Mouse (Mus musculus): ENCODE data around the gene Olfr141.

Olfr141 gene

DNA sequence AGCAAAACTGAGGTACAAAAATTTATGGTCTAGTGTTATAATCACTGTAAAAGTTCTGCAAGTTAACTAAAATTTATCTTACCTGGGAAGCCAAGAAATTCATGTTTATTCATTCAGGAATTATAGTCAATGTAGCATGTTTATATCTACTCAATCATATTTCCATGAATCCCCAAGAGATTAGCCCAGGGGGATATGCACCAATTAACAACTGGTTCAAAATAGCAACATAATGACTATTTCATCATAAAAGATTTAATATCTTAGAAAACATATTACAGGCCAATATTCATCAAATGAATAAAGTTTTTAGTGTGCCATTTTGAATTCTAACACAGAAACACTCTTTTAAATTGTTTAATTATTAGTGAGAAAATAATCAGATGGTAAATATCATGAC, at the start of gene Olfr141:
TSS of gene Olfr141 (minus strand) at position 101 of the 400 bp plus-strand sequence.
- ChIA-PET CTCF (no interaction called here), POLR2A (no interaction called here)

DNA sequence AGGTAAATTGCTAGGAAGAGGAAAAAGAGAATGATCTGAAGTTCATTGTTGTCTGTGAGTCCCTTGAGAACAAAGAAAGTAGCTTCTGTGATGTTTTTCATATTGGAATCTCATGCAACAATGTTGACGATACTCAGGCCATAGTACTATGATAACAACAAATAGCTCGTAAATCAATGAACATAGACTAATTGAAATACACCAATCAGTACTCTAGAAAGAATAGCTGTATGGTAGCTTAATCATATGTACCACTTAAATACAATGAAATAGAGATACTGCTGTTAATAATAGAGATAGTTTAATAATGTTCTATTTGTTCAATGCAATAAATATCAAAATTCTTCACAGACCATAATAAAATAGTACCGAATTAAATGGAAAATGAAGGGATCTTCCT, 41.8 kb upstream of the Olfr141 start, which contains the start of gene Olfr1095:
TSS of gene Olfr1095 (minus strand) at position 101 of the 400 bp plus-strand sequence.
- POLR2A ChIA-PET, result no interaction called here
- CTCF ChIA-PET, result interaction anchor here in 1 of 4 experiments (0.5 kb wide), 1 partner anchor 105 kb away, joined by 3 read pairs; no protein-coding TSS in a partner anchor

DNA sequence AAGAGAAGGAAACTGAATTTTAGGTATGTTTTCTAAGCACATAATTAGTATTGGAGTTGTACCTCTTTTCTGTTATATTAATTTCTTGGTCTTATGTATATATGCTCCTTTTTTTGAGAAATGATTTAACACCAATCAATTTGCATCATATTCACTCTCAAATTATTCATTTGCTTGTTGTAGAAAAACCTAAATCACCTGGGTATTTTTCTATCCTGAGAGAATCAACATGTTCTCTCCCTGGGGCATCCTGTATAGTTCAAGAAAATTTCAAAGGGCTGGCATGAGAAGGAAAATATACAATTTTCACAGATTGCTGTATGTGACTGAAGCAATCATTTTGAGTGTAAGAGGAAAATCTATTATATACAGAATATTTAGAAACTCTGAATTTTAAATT, 14.5 kb upstream of the Olfr141 start, which contains the start of gene Olfr1094:
TSS of gene Olfr1094 (plus strand) at position 301 of the 400 bp plus-strand sequence.
- ChIA-PET POLR2A (no interaction called here), CTCF (no interaction called here)

DNA sequence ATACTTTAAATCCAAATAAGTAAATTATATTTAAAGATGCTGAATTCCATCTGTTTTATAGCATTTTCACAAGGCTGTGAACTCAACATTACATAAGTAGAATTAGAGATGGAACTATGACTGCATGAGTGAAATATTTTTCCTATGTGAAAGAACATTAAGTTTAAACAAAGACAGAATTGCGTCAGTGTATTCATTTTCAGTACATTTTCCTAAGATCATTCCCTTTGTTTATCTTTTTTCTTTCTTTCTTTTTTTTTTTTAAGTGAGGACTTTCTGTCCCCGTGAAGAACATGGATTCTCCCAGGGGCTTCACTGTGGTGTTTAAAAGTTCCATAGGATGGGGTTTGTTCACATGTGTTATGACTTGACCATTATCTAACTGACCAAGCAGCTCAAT, 27.6 kb downstream of the Olfr141 start, which contains the start of gene Olfr1093:
TSS of gene Olfr1093 (plus strand) at position 301 of the 400 bp plus-strand sequence.
- ChIA-PET POLR2A (no interaction called here), CTCF (no interaction called here)

DNA sequence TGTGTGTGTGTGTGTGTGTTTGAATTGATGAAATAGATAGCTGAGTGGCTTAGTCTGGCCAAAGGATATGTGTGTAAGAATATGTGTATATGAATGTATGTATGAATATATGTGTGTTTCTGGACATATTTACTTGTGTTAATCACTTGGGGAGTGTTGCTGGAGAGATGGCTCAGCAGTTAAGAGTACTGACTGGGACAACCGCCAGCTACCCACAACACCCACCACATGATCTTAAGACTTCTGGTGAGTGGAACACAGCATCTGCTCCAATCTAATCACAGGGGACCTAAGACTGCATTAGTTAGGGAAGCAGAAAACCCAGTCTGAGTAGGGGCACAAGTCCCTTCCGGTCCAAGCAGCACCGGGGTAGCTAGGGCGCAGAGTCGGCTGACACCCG, 48.8 kb downstream of the Olfr141 start:
- ChIA-PET POLR2A (no interaction called here), CTCF (no interaction called here)

DNA sequence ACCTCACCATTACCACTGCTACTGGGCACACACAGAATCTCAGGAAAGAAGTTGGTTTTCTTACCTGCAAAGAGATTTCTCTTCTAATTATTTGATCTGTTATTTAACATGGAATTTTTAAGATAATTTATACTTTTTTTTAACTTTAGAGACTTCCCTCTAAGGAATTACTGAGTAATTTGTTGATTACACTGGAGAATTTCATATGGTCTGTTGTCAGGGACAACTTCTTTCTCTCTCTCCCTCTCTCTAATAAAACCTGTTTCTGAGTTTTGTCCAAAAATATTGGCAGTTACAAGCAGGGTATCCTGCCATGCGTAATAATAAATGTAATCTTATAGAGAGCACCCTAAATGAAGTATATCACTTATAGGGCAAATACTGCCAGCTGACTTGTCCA, 50.9 kb downstream of the Olfr141 start, which contains the start of gene Olfr1090:
TSS of gene Olfr1090 (minus strand) at position 101 of the 400 bp plus-strand sequence.
- CTCF ChIA-PET, result no interaction called here
- POLR2A ChIA-PET, result no interaction called here
